Mouse (Mus musculus) heart, postnatal 0 days (tissue): Measurements from ENCODE around the gene Rab25. TPM values are rescaled to one million over a fixed set of nuclear protein-coding genes. Genes with fewer than 3 reads are reported as not detected.
A peak's percentile ranks its signal among the peaks of the same experiment; 100 is the strongest.

Source experiments
- ATAC-seq: fragments of 200-750 bp; cut with Nextera tagmentation; 2 replicates; pipeline ENCODE4 v1.8.0; 2017; ENCODE audit warnings: low read depth, moderate number of reproducible peaks, moderate library complexity; ENCODE audit not compliant: insufficient read depth
- DNase-seq: peaks from one replicate; pipeline ENCODE4 v3.0.0-alpha.2; 2016; ENCODE audit warnings: low spot score
- H3K27ac ChIP-seq: fragments of 300-500 bp; sonication (generic); 2 replicates; pipeline ENCODE4 v1.5.1; 2014; ENCODE audit warnings: low read depth, mild to moderate bottlenecking
- H3K27me3 ChIP-seq: fragments of 300-500 bp; sonication (generic); 2 replicates; pipeline ENCODE4 v1.6.1; 2014; ENCODE audit warnings: low read length, mixed read lengths; ENCODE audit not compliant: control insufficient read depth, insufficient read depth
- H3K36me3 ChIP-seq: fragments of 300-500 bp; sonication (generic); replicated peaks from 2 replicates; pipeline ENCODE4 v1.6.1; 2014; ENCODE audit warnings: low read length, mixed read lengths; ENCODE audit not compliant: control insufficient read depth, insufficient read depth
- H3K4me1 ChIP-seq: fragments of 300-500 bp; sonication (generic); 2 replicates; pipeline ENCODE4 v1.6.1; 2014; ENCODE audit warnings: antibody characterized with exemption; ENCODE audit not compliant: control insufficient read depth, insufficient read depth
- H3K4me2 ChIP-seq: fragments of 300-500 bp; sonication (generic); 2 replicates; pipeline ENCODE4 v1.6.1; 2014; ENCODE audit warnings: low read depth, mild to moderate bottlenecking, low read length, moderate library complexity
- H3K4me3 ChIP-seq: fragments of 300-500 bp; sonication (generic); 2 replicates; pipeline ENCODE4 v1.5.1; 2014; ENCODE audit warnings: low read depth, low read length
- H3K9ac ChIP-seq: fragments of 300-500 bp; sonication (generic); replicated peaks from 2 replicates; pipeline ENCODE4 v1.6.1; 2014; ENCODE audit warnings: low read depth, low read length, mixed read lengths
- H3K9me3 ChIP-seq: fragments of 300-500 bp; sonication (generic); replicated peaks from 2 replicates; pipeline ENCODE4 v1.6.1; 2016; ENCODE audit warnings: low read length; ENCODE audit not compliant: control insufficient read depth
- CTCF ChIP-seq: IDR thresholded peaks from 2 replicates; pipeline ENCODE4 v1.5.1; 2016; ENCODE audit warnings: antibody characterized with exemption, control low read depth, low read depth
- EP300 ChIP-seq: IDR thresholded peaks from 2 replicates; pipeline ENCODE4 v1.6.1; 2016; ENCODE audit warnings: antibody characterized with exemption, low read depth
- WGBS: fragments of 180-500 bp; shearing (Covaris S2); extraction: QIAGEN DNeasy Blood & Tissue Kit; methylation state at CpG from one replicate; pipeline ENCODE4 v1.1.7; 2014; 5-methylcytosine and 5-hydroxymethylcytosine counted together
- polyA plus RNA-seq: library from polyadenylated mRNA; unstranded; fragments of >200 nt; fragmentation: Nextera tagmentation; extraction: Ambion mirVana; gene quantifications from 2 replicates; pipeline ENCODE4 v1.2.1, GENCODE M21; 2015
- total RNA-seq: library from RNA; depleted of rRNA; stranded (reverse); fragments of >200 nt; gene quantifications from 2 replicates; pipeline ENCODE4 v1.2.3, GENCODE M21; 2014; ENCODE audit warnings: low replicate concordance

Gene Rab25
- total and polyA plus RNA-seq, 2 experiments from 2014 or later = 2.5 TPM; not detected in 1

GRCm38 (mm10) chr3:88544514-88544913 is 3.6 kb downstream of the Rab25 start:
- DNase-seq (no peak), ATAC-seq (no peak)
- 33% methylated on average over 5 of the region's 5 CpGs for WGBS
- TF ChIP-seq CTCF (peak; percentile 64), EP300 (no peak)
- Histone ChIP-seq H3K9ac (no peak overlapping the region), H3K27ac (no peak overlapping the region), H3K4me1 (peaks cover 11% of the 10 kb centered on the region; the same call in 1 of the 2 replicates), H3K27me3 (no peaks in the 10 kb centered on the region), H3K4me3 (no peak overlapping the region), H3K36me3 (no peaks in the 10 kb centered on the region), H3K9me3 (no peaks in the 10 kb centered on the region), H3K4me2 (no peak overlapping the region)

- Histone ChIP-seq H3K4me1 (peaks cover 11% of the 10 kb centered on the region; the same call in 1 of the 2 replicates), H3K4me3 (no peak overlapping the region), H3K27ac (no peak overlapping the region), H3K9ac (no peak overlapping the region), H3K27me3 (no peaks in the 10 kb centered on the region), H3K4me2 (no peak overlapping the region), H3K36me3 (no peaks in the 10 kb centered on the region), H3K9me3 (no peaks in the 10 kb centered on the region)
- no peak for ATAC-seq
- TF ChIP-seq CTCF (no peak), EP300 (no peak)
- no peak for DNase-seq
- WGBS = 59% methylated on average over 5 of the region's 5 CpGs
Observed at GRCm38 (mm10) chr3:88543651-88544410, 4.3 kb downstream of the Rab25 start.

- Histone ChIP-seq H3K36me3 (no peaks in the 10 kb centered on the region), H3K9ac (no peak overlapping the region), H3K27me3 (no peaks in the 10 kb centered on the region), H3K4me1 (peaks cover 11% of the 10 kb centered on the region; the same call in 1 of the 2 replicates), H3K4me3 (no peak overlapping the region), H3K9me3 (no peaks in the 10 kb centered on the region), H3K4me2 (no peak overlapping the region), H3K27ac (no peak overlapping the region)
- TF ChIP-seq CTCF (no peak), EP300 (no peak)
- ATAC-seq (no peak), DNase-seq (no peak)
- 80% methylated on average over 8 of the region's 8 CpGs for WGBS
Observed at GRCm38 (mm10) chr3:88543174-88543573, 4.9 kb downstream of the Rab25 start.

- H3K4me1 ChIP-seq = peaks cover 11% of the 10 kb centered on the region; the same call in 1 of the 2 replicates
- no peak for TF ChIP-seq CTCF
- no peak for TF ChIP-seq EP300
- no peak overlapping the region for H3K27ac ChIP-seq
- no peak overlapping the region for H3K9ac ChIP-seq
- WGBS = 66% methylated on average over 4 of the region's 4 CpGs
- ATAC-seq (no peak), DNase-seq (no peak)
- H3K9me3 ChIP-seq = no peaks in the 10 kb centered on the region
- no peak overlapping the region for H3K4me2 ChIP-seq
- no peak overlapping the region for H3K4me3 ChIP-seq
- 0 out of 2 replicates have a peak, but pooled peaks cover 3% of the 10 kb centered on the region for H3K36me3 ChIP-seq
- no peaks in the 10 kb centered on the region for H3K27me3 ChIP-seq
Observed at GRCm38 (mm10) chr3:88542486-88542885, 5.6 kb downstream of the Rab25 start.

- H3K4me3 ChIP-seq = no peak overlapping the region
- no peak for DNase-seq
- ATAC-seq = no peak
- H3K9ac ChIP-seq = no peak overlapping the region
- H3K36me3 ChIP-seq = 0 out of 2 replicates have a peak, but pooled peaks cover 3% of the 10 kb centered on the region
- no peaks in the 10 kb centered on the region for H3K9me3 ChIP-seq
- TF ChIP-seq CTCF (no peak), EP300 (no peak)
- no peak overlapping the region for H3K27ac ChIP-seq
- H3K27me3 ChIP-seq = no peaks in the 10 kb centered on the region
- no peak overlapping the region for H3K4me2 ChIP-seq
- WGBS = 69% methylated on average over 6 of the region's 7 CpGs
- peaks cover 14% of the 10 kb centered on the region; the same call in 1 of the 2 replicates for H3K4me1 ChIP-seq
Observed at GRCm38 (mm10) chr3:88541622-88542401, 6.3 kb downstream of the Rab25 start.
